Mouse (Mus musculus) frontal cortex, postnatal 36 days (tissue): ENCODE measurements around the gene Ube2c.

Experiments
- DNase-seq, 2 experiments: peaks; one replicate each; pipeline ENCODE4 v3.0.0; 2022; ENCODE audit warnings: low spot score in 2 of 2

Ube2c gene

DNA sequence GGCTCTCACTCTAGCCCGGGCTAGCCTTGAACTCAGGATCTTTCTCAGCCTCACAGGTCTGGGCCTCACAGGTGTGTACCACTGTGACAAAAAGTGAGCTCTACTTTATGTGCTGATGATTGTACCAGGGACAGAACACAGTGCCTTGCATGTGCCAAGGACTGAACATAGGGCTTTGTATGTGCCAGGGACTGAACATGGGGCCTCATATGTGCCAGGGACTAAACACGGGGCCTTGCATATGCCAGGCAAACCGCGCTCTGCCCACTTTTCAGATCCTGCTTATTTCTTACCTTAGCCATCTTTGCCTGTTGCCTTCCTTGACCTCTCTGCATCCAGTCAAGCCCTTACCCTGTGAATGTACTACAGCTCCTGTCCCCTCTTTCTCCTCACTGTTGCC, 7.7 kb upstream of the Ube2c start:
- no peak for DNase-seq

DNA sequence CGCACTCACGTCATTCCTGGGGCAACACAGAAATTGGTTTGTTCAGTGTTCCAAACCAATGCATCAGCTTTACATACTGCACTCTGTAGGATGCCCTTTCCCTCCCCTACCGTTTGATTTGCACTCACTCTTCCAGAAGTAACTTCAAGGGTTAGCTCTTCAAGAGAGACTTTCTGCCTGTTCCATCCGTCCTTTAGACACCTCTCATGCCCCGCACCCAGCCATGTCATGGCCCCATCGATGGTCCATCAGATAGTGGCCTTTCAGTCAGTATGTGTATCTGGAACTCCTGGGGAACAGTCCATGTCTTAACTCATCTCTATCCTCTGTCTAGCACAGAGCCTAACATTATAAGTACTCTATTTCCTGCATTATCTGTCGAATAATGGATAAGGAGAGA, 7.1 kb upstream of the Ube2c start:
- DNase-seq = no peak

DNA sequence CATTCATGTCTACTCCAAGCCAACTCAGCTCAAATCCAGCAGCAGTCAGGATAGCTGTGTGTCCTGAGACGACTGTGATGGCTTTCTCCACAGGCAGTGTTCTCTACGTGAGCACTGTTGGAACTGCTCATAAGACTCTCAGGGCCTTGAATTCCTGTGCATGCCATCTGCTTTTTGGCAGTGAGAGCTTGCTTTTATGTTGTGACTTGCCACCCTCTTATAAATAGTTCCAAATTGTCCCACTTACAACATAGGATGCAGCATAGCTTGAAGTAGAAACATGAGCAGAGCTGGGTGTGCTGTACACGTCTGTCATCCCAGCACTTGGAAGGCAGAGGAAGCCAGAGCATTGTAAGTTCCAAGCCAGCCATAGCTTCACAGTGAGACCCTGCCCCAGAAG, 3.9 kb upstream of the Ube2c start:
- DNase-seq = peak in 1 of 2 experiments; percentile 63

DNA sequence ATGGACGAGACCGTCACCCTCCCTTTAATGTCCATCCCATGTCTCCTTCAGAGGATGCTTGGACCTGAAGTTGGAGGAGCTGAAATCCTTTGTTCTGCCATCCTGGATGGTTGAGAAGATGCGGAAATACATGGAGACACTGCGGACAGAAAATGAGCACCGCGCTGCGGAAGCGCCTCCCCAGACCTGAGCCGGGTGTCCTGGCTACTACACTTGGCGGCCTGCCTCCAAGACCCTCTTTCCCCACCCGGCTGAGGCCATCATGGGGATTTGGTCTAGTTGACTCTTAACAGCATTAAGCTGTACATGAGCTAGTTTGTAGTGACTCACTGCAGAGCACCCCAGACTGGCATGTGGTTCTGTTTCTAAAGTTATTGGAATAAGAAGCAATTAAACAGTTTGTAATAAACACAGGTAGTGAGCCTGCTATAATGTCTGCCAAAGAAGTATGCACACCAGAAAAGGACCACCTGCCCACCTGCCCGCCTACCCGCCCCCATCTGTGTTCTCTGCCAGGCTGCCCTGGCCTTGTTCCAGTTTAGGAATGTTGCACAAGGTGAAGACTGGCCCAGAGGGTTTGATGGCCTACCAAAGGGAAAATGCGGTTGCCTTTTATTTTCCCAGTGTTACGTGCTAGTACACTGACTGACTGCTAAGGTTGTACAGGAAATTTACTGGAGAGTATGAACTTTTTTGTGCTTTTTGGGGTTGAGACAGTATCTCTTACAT, 1.7 kb upstream of the Ube2c start:
- no peak for DNase-seq

DNA sequence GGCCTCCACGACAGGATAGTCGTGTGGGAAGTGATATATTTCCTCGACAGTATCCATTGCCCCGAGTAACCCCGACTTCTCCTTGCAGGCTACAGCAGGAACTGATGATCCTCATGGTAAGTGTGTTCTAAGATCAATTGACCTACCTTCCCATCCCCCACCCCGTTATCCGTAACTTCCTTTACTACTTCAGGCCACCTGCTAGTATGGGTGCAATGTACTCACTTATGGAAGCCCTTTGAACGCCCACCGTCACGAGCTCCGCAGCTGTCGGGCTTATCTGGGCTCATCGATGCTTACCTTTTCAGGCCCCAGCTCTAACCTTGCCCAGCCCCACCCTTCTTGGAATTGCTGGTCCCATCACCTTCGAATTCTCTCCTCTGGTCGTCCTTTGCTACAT, 581 bp downstream of the Ube2c start:
- DNase-seq = no peak

DNA sequence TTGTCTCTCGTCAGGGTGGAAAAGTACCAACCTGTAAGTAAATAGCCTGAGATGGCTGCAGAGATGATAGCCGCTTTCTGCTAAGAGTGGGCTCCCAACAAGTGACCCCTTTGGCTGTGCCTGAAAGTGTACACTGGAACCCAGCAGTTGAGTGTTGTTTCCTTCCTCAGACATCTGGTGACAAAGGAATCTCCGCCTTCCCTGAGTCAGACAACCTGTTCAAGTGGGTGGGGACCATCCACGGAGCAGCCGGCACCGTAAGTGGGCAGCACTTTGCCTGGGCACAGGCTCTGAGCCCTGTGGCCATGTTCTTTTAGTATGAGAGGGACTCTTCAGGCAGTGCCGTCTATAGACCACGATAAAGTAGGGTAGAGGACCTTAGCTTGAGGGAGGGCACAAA, 1.4 kb downstream of the Ube2c start:
- DNase-seq = no peak

DNA sequence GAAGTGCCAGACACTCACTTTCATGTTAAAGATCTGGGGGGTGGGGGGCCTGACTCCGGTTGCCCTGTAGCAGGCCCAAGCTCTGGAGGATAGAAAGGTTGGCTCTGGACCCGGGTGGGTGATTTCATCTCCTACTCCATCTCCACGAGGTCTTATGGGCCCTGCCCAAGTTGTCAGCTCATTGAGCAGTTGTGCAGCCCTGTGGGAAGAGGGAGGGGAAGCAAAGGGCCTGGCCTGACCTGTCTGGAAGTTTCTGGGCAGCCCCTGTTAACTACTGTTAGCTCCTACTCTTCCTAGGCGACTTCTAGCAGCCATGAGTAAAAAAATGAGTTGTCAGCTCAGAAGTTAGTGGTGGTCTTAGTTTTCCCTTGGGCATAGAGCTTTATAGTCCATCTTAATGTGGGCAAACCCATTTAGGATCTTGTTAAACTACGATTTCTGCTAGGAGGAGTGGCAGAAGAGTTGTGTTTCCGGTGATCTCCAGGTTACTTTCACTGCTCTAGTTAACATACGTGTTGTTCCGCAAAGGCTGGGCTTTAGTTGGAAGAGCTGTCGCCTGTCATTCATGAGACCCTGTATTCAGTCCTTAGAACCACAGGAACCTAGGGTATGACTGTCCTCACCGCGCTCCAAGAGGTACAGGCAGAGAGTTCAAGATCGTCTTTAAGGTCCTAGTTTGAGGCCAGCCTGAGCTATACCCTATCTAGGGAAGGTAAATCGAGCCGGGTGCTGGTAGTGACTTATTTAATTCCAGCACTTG, 3.7 kb downstream of the Ube2c start:
- no peak for DNase-seq

DNA sequence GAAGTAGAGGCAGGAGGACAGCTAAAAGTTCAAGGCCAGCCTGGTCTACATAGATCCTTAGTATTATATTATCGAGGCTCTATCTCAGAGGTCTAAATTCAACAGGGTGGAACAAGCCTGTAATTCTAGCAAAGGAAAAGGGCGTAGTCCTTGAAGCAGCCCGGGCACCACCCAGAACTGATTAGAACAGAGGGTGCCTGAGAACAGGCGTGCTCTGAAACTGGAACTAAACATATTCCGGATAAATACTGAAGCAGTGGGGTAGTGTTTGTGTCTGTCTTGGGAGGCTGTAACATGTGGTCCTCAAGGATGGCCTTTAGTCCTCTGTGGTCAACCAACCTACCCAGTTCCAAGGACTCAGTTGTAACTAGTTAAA, 4.3 kb downstream of the Ube2c start:
- no peak for DNase-seq

DNA sequence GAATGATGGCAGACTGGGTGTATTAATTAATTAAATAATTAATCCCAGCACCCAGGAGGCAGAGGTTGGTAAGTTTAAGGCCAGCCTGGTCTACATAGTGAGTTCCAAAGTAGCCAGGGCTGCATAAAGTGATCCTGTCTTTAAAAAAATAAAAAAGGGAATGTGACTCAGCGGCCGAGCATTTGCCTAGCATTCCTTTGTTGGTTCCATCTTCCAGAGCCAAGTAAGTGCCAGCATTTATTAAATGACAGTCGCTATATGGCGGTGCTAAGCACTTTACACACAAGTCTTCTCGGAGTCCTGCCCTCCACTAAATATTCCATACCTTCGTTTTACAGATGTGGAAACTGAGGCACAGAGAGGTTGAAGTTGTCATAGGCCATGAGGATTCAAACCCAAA, 6.4 kb downstream of the Ube2c start:
- DNase-seq = no peak

DNA sequence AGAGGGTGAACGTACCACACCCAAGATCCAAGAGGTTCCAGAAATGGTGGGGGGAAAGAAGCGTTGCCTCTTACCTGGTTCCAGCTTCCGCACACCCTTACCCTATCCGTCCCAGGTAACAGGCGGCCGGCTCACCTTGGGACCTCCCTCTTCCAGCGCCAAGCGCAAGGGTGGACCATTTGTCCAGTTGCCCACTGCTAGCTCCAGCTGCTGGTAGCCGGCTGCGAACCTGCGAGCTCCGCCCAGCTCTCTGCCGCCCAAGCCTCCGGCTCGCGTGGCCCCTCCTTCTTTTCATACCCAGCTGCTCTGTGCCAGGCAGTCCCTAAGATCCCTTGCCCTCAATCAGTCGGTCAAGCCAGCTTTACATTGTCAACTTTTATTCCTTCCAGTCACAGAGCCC, 7.1 kb downstream of the Ube2c start:
- no peak for DNase-seq

DNA sequence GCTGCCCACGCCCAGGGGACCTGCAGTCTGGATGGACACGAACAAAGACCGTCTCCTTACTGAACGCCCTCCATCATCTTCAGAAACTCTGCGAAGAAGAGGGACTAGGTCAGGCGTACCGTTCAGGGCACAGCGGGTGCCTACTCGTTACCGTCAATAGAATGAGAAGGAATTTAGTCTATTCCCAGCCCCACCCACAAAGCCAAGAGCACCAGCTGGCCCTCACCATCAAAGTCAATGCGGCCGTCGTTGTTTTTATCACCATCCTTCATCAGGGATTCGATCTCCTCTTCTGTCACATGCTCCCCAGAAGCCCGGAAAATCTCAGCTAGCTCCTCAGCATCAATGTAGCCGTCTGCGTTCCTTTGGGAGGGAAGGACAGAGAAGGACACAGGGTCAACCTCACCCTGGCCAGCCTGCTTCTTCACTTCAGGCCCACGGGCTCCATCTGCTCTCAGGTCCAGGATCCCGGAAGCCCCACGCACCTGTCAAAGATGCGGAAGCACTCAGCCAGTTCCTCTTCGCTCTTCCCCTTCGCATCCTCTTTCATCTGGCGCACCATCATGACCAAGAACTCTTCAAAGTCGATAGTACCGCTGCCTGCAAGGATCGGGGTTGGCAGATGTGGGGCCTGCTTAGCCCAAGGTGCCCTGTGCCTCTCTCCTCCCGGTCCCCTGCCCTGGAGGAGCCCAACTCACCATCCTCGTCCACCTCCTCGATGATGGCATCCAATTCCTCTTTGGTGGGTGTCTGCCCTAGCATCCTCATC, 7.7 kb downstream of the Ube2c start:
- DNase-seq = no peak

DNA sequence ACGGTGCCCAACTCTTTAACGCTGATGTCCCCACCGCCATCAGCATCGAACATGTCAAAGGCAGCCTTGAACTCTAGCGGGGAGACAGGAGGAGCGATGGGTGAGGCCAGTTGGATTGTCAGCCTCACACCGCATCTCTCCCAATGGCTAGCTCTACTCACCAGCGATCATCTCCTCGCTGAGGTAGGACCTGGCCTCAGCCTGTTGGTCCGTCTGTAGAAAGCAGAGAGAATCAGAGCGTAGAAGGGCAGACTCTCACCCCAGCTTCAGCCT, 8.3 kb downstream of the Ube2c start:
- DNase-seq = no peak

DNA sequence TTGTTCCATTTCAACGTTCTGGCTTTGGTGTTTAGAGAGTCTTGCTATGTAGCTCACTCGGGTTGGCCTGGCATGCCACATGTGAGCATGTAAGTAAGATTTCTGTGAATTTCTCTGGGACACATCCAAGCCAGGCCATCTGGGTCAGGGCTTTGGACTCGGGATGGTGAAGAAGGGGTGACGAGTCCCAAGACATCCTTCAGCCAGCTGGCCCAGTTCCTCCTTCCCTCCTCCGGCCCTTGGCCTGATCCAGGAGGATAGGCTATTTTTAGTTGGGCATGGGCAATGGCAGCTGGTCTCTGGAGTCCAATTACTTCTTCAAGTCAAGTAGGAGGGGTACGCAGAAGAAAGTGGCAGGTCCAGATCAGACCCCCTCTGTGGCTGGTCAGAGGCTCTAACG, 9.1 kb downstream of the Ube2c start:
- DNase-seq = no peak

DNA sequence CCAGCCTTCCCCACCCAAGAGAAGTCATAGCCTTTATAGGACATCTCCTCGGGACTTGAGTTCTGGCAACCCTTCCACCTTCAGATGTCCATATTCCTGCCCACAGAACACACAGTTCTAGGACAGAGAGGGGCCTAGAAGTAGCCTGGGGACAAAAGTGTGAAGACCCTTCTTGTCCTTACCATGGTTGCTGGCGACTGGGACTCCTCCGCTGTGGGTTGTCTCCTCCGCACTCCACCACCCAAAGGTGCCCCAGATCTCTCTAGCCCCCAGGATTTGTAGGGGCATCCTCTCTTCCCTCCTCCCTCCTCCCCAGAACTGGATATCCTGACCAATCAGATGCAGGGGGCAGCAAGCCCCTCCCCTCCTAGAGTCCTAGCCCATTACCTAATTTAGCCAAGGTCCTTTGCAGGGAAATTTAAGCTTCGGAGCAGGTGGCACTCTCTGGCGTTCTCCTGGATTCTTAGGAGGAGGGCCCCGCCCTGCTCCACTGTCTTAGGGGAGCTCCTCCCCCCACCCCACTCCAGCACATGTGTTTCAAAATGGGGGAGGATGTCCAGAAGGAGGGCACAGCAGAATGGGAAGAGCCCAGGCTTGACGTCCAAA, 9.9 kb downstream of the Ube2c start, which contains the start of gene Tnnc2:
TSS of gene Tnnc2 (minus strand) at position 487 of the 606 bp plus-strand sequence.
- no peak for DNase-seq

DNA sequence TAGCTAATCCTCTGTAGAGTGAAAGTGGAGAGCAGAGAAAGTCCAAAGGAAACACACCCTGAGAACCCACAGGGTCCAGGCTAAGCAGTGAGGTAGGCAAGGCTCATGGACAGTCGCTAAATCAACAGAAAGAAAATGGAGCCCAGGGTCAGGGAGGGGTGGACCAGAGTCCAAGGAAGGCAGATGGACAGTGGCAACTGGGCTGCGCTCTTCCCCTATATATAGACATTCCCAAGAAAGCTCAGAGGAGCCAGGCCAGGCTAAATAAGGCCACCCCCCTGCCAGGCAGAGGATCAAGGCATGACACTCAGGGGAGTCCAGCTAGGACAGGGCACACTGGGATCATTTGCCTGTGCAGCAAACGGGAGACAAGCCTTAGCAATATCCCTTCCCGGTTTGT, 12.2 kb downstream of the Ube2c start:
- DNase-seq = no peak

DNA sequence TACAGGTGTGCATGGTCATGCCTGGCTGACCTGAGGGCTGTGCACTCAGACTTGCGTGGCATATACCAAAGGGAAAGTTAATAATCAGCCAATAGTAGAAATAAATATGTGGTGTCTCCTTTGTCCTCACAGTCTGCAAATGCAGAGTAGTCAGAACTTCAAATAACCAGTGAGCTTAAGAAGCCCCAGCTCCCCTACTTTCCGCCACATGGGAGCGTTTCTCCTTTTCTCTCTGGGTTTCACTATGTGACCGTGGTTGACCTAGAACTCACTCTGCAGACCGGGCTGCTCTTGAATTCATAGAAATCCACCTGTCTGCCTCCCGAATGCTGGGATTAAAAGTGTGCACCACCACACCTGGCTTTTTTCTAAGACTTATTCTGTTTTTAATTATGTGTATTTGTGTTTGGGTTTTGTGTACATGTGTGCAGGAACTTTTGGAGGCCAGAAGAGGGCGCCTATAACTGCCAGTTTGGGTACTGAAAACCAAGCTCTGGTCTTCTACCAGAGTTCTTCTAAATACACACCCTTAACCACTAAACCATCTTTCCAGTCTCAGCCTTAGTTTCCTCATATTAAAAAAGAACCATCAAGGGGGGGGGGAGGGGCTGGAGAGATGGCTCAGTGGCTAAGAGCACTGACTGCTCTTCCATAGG, 14.4 kb downstream of the Ube2c start:
- DNase-seq = no peak

DNA sequence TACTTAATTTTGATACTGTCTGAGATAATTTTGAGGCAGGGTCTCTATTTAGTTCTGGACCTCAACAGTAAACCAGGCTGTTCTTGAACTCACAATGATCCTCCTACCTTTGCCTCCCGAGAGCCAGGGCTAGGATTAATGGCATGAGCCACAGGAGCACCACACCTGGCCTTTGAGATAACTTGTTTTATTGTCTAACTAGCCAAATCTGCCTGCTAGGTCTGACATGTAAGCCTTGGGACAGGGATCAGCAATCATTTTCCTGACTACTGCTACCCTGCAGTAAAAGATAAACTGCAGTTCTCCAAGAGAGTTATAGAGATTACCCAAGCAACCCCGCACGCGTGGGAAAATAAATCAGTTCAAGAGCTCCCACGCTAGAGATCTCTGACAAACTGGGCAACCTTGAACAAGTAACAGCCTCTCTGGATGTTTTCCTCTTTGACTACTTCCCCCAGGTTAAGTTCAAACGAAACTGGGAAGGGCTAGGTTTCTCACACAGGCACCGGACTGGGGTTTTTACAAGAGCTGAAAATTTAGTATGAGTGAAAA, 15.2 kb downstream of the Ube2c start:
- no peak for DNase-seq

DNA sequence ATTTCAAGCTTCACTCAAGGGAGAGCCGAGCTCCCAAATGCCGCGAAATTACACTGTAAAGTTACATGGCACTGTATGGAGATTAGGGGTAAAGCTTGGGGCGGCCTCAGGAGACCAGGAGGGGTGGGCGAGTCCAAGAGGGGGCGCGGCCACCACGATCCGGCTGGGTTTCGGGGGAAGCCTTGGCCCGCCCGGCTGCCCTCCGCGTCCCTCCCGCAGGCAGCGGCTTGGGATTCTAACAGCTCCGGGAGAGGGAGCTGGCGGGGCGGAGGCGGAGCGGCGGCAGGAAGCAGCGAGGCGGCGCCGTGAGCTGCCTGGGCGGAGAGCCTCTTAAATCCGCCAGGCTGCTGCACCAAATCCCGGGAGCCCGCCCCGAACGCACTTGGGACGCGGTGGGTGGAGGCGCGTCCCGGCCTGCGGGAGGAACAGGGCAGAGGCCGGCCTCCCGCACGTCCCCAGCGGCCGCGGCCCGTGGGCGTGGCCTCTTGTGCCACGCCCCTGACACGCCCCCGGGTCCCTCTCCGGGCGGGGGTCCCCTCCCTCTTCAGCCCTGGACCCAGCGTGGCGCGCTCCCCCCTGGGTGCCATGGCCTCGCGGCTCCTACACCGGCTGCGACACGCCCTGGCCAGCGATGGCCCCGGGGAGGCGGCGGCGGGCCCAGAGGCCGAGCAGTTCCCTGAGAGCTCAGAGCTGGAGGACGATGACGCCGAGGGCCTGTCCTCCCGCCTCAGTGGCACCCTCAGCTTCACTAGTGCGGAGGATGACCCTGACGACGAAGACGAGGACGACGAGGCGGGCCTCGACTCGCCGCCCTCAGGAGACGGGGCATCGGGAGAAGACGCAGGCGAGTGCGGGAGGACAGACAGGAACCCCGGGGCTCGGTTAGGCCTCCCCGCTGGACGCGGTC, 16.0 kb downstream of the Ube2c start, which contains the start of gene Snx21:
TSS of gene Snx21 (plus strand) at position 343 of the 907 bp plus-strand sequence.
- DNase-seq = peak; percentile 82 to 83

DNA sequence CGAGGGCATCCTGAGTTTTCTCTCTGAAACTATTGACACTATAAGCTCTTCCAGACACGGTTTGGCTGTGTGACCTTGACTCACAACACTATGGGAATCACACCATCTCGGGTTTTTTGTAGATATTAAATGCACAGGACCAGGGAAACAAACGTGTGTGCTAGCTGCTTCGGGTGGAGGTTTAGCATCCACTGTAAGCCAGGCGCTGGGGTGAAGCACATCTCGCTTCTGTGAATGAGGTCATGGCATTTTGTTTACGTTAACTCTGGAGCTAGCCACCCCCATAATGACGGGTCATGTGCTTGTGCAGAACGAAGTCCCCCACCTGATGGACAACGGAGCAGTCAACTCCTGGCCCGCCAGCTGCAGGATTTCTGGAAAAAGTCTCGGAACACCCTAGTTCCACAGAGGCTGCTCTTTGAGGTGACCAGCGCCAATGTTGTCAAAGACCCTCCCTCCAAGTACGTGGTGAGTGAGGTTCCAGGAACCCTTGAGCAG, 16.7 kb downstream of the Ube2c start:
- DNase-seq = no peak

DNA sequence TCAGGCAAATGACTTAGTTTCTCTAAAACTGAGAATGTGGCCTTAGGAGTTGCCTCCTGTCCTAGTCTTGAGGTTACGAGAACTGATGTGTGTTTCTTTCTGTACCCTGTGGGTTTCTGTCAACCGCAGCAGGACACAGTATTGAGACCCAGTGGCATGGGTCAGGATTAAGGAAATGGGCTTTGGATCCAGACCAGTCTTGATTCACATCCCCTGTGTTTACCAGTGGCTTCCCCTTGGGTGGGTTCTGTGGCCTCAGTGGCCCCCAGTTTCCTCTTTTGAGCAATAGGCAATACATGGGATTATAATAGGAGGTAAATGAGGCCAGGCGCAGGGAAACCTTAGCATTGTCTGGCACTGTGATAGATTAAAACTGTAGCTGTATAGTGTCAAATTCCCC, 17.3 kb downstream of the Ube2c start:
- no peak for DNase-seq
